ENCODE assay signal across 8 mouse cellular contexts in genomic region chr9:45935628-45936210, GRCm38 (mm10). TPM values are rescaled to one million over a fixed set of nuclear protein-coding genes. Genes with fewer than 3 reads are reported as not detected.
DNase-seq lines count a peak whose midpoint lies in the region; ATAC-seq and TF ChIP-seq lines count a peak whose summit lies in the region.

Gene Tagln, minus strand, starts transcription at chr9:45936058.

- H3K9me3 ChIP-seq in limb, embryonic 15.5 days = no peaks in the 10 kb centered on the region
- H3K9me3 ChIP-seq in neural tube, embryonic 13.5 days = no peaks in the 10 kb centered on the region

- peak within 1 kb of the TSS; percentile 68 for H3K4me3 ChIP-seq in embryonic fibroblast, embryonic 13.5 days (ENCODE audit: insufficient read depth, low read length)
- H3K4me3 ChIP-seq in limb, embryonic 15.5 days = peak within 1 kb of the TSS; percentile 28
- peak within 1 kb of the TSS; percentile 21 for H3K4me3 ChIP-seq in neural tube, embryonic 13.5 days

- no peaks in the 10 kb centered on the region for H3K27me3 ChIP-seq in limb, embryonic 15.5 days
- H3K27me3 ChIP-seq in neural tube, embryonic 13.5 days = 0 out of 2 replicates have a peak, but pooled peaks cover 3% of the 10 kb centered on the region

- no peak for TF ChIP-seq CTCF in embryonic fibroblast, embryonic 13.5 days (IDR thresholded peaks at IDR 0.05; ENCODE audit: borderline replicate concordance, insufficient read depth, low read length)

- TF ChIP-seq POLR2A in embryonic fibroblast, embryonic 13.5 days (IDR thresholded peaks at IDR 0.05; ENCODE audit: low read depth, low read length) = peak; percentile 94

- 5% methylated on average over 21 of the region's 21 CpGs for WGBS in limb, embryonic 15.5 days
- 13% methylated on average over 21 of the region's 21 CpGs for WGBS in neural tube, embryonic 13.5 days

- peaks cover 30% of the 10 kb centered on the region for H3K36me3 ChIP-seq in limb, embryonic 15.5 days
- H3K36me3 ChIP-seq in neural tube, embryonic 13.5 days = peaks cover 40% of the 10 kb centered on the region

- peak within 1 kb of the TSS; percentile 52 for H3K4me2 ChIP-seq in limb, embryonic 15.5 days
- peak within 1 kb of the TSS; percentile 43 for H3K4me2 ChIP-seq in neural tube, embryonic 13.5 days

- H3K9ac ChIP-seq in limb, embryonic 15.5 days = 0 out of 2 replicates have a peak within 1 kb of the TSS, but pooled peaks have one; percentile 5
- H3K9ac ChIP-seq in neural tube, embryonic 13.5 days = peak within 1 kb of the TSS; percentile 35; the same call in 1 of the 2 replicates

- intact Hi-C loops in heart, postnatal 10 days (cut with DNase I) = no loop called here

- peak; percentile 45; the same call in 1 of the 2 replicates for ATAC-seq in limb, embryonic 15.5 days (ENCODE audit: insufficient number of reproducible peaks, low FRiP score, low TSS enrichment, low read depth)
- peak; percentile 40 for ATAC-seq in neural tube, embryonic 13.5 days (ENCODE audit: low read depth)
- ATAC-seq in inflammation-experienced regulatory T-cells, adult 6 months = no peak

- DNase-seq in right cerebral cortex, postnatal 4 days = peak; percentile 27
- DNase-seq in right cerebral cortex, adult 18-20 months = no peak
- peak in 1 of 2 experiments; percentile 44 for DNase-seq in heart, postnatal 10 days
- no peak for DNase-seq in spleen, adult 18-20 months

- H3K4me1 ChIP-seq in embryonic fibroblast, embryonic 13.5 days (ENCODE audit: control insufficient read depth, insufficient read depth, low read length) = peaks cover 7% of the 10 kb centered on the region
- H3K4me1 ChIP-seq in limb, embryonic 15.5 days = peaks cover 18% of the 10 kb centered on the region
- H3K4me1 ChIP-seq in neural tube, embryonic 13.5 days (replicated peaks) = peaks cover 5% of the 10 kb centered on the region

- H3K27ac ChIP-seq in embryonic fibroblast, embryonic 13.5 days (ENCODE audit: insufficient read depth, low read length) = peak within 1 kb of the TSS; percentile 95
- H3K27ac ChIP-seq in limb, embryonic 15.5 days = peak within 1 kb of the TSS; percentile 51
- no peak within 1 kb of the TSS for H3K27ac ChIP-seq in neural tube, embryonic 13.5 days (replicated peaks)

RNA-seq across cellular contexts. Expression of gene Tagln, which starts in this region (rescaled TPM):
- polyA plus RNA-seq in embryonic fibroblast, embryonic 13.5 days (2011; ENCODE audit: insufficient read length, low read depth, missing spikeins) = 1,824 and 2,709 TPM in 2 replicates
- 10 to 100 TPM; 72.1 to 90.1 TPM for total RNA-seq in heart, postnatal 10 days (2021)
- 26.6 and 33.1 TPM in 2 replicates for polyA plus RNA-seq in limb, embryonic 15.5 days (2015; fragmentation: Nextera tagmentation; extraction: Ambion mirVana)
- 9.8 and 10.8 TPM in 2 replicates for polyA plus RNA-seq in neural tube, embryonic 13.5 days (2015; fragmentation: Nextera tagmentation; extraction: Ambion mirVana)
- 1 to 10 TPM in 2 of 3 experiments, under 1 TPM in 1; 0.40 to 2.2 (median 1.1) TPM for polyA plus RNA-seq in inflammation-experienced regulatory T-cells, adult 6 months (2017; shearing (Covaris generic))

Comparison
In these comparisons a context has a peak if more than half of its experiments do, and no peak if none do; other contexts are left out.
1. RNA of gene Tagln (polyA plus RNA-seq): 1,824 to 2,709 TPM in embryonic fibroblast, embryonic 13.5 days; 26.6 to 33.1 TPM in limb, embryonic 15.5 days, 9.8 to 10.8 TPM in neural tube, embryonic 13.5 days and 0.40 to 2.2 TPM in inflammation-experienced regulatory T-cells, adult 6 months; every median in the first group is over 10 times any median in the second.
2. Peak in every context shown above with its lines, with median percentiles within 50 percentile points of each other: H3K4me3 ChIP-seq.